Mouse (Mus musculus): ENCODE results near the gene Fbrsl1.
A peak's percentile ranks its signal among the peaks of the same experiment; 100 is the strongest.

Fbrsl1 gene

GRCm38 (mm10) chr5:110362813-110363178 is 85.5 kb downstream of the Fbrsl1 start:
- no peak for DNase-seq (ENCODE audit: inconsistent ontology term)

GRCm38 (mm10) chr5:110361465-110361864 is 86.8 kb downstream of the Fbrsl1 start:
- no peak for DNase-seq (ENCODE audit: inconsistent ontology term)

DNA sequence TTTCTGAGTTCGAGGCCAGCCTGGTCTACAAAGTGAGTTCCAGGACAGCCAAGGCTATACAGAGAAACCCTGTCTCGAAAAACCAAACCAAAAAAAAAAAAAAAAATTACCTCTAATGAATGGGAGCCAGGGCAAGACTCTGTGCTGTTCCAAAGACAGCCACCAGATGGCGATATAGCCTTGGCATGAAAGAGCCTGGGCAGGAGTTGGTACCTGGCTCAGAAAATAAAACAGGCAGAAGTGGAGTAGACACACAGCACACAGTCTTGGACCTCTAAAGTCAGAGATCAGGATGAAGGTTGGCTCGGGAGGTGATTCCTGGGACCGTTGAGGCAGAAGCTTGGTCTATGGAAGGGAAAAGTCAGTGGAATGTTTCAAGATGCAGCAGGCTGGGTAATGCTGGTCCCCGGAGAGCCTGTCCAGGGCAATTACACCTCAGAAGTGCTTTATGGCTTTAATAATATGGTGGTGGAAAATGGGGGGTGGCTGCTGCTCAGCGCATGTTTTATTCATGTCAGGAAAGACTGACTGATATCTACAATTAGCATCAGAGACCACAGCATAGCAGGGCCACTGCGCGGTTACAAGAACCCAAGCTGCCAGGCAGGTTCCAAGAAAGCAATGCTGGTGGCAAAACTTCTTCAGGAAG is 90.6 kb downstream of the Fbrsl1 start:
- DNase-seq (ENCODE audit: inconsistent ontology term): peak; percentile 66

DNA sequence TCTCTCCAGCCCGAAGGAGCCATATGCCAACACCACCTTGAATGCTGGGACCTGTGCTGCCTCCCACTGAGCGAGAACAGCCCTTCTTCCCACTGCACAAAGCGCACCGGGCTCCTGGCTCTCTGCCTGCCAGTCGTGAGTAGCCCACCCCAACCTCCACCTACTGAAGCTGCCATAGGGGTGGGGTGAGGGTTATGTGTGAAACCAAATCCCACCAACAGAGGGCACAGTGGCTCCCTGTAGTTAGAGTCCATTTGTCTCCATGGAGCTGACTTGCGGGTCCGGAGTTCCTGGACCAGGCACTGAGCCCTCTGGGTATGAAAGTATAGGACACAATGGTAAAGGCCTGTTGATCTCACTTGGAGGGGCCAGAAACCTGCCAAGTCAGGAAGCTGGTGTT is 93.6 kb downstream of the Fbrsl1 start:
- no peak for DNase-seq (ENCODE audit: inconsistent ontology term)

- DNase-seq (ENCODE audit: inconsistent ontology term): no peak
These were observed 101.3 kb downstream of the Fbrsl1 start for GRCm38 (mm10) chr5:110347006-110347405.

- DNase-seq (ENCODE audit: inconsistent ontology term): no peak
These were observed 102.8 kb downstream of the Fbrsl1 start for GRCm38 (mm10) chr5:110345553-110345952.

DNA sequence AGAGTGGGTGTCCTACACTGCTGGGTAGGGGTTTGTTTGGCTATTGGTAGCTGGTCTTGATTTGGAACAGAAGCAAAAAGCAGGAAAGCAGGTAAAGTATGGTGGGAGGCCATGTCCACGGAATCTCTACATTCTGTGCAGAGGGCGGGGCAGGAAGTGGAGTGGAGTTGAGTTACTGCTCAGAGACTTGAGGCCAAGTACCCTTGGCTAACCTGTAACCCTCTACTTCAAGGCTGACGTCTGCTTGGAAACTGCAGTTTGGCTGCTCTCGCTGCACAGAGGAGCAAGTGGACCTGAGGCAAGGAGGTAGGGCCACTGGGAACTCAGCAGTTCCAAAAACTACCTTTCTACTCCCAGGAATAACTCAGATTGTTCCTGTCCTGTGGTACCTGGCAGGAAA is 103.8 kb downstream of the Fbrsl1 start, which contains the start of gene Lrcol1:
Gene Lrcol1 (plus strand): TSS at position 207 of the 400 bp plus-strand sequence.
- no peak for DNase-seq (ENCODE audit: inconsistent ontology term)

DNA sequence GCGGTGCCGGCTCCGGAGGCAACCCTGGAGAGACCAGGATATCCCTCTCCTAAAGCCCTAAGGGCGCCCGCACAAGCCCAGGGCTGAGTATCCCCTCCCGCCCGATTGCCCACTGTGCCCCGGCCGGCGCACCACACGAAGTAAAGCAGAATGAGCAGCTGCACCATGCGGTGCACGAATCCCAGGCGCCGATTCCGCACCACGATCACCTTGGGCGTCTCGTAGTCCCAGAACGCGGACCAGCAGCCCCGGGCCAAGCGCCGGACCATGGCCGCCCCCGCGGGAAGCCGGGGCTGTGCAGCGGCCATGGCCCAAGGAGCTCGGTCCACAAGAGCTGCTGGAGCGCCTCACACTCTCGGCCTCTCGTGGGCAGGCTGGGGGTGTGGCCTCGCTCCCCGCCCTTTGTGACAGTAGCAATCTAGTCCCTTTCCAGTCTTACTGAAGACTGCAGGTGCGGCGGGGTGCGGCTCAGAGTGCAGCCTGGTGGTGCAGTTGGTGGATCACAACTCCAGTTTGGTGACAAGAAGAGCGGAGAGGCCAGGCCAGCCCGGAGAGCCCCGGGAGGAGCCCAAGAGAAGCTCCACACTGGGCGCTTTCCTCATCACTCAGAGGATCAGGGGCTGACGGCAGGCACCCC is 105.5 kb downstream of the Fbrsl1 start, which contains the start of gene P2rx2:
Gene P2rx2 (minus strand): TSS at position 565 of the 637 bp plus-strand sequence.
- peak; percentile 72 for DNase-seq (ENCODE audit: inconsistent ontology term)

DNA sequence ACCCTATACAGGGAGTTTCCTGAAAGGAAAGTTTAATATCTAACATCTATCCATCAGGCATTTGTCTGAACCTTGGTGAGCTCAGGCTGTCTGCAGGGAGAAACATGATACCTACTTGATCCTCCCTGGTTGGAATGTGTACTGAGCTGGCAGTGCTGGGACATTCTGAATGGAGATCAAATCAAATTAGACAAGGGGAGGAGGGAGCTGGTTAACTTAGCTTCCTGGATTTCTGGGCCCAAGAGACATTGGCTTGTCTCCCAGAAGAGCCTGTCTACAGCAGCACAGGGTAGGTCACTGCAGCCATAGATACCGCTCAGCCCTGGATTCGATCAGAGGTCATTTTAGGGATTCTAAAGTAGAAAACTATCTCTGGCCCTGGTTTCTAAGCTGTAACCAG is 109.5 kb downstream of the Fbrsl1 start:
- DNase-seq (ENCODE audit: inconsistent ontology term): peak; percentile 85

- DNase-seq (ENCODE audit: inconsistent ontology term): no peak
These were observed 117.8 kb downstream of the Fbrsl1 start for GRCm38 (mm10) chr5:110330508-110330907.

GRCm38 (mm10) chr5:110313127-110313526 is 135.2 kb downstream of the Fbrsl1 start:
- DNase-seq (ENCODE audit: inconsistent ontology term): peak; percentile 24

Measured in Muller cell, postnatal 12 days (primary cell).